Mouse (Mus musculus): ENCODE measurements at regions not wholly inside any gene's neighbourhood (a gene's known extent, or its start where the extent isn't known, plus 50 kb on each side); places are given as distances from the start of the nearest gene placed in this dataset.

- DNase-seq (ENCODE audit: low read depth, low spot score) = no peak
Observed at GRCm38 (mm10) chr7:74224378-74224777, 210.9 kb upstream of the St8sia2 start.

- no peak for DNase-seq (ENCODE audit: low read depth, low spot score)
Observed at GRCm38 (mm10) chr7:74200661-74201060, 187.2 kb upstream of the St8sia2 start.

GRCm38 (mm10) chr7:74198796-74199195 is 185.3 kb upstream of the St8sia2 start:
- no peak for DNase-seq (ENCODE audit: low read depth, low spot score)

GRCm38 (mm10) chr7:74184661-74185060 is 171.2 kb upstream of the St8sia2 start:
- no peak for DNase-seq (ENCODE audit: low read depth, low spot score)

GRCm38 (mm10) chr7:74174206-74174605 is 160.7 kb upstream of the St8sia2 start:
- DNase-seq (ENCODE audit: low read depth, low spot score) = no peak

GRCm38 (mm10) chr7:74173230-74173612 is 159.7 kb upstream of the St8sia2 start:
- no peak for DNase-seq (ENCODE audit: low read depth, low spot score)

GRCm38 (mm10) chr7:74172504-74173229 is 159.2 kb upstream of the St8sia2 start:
- no peak for DNase-seq (ENCODE audit: low read depth, low spot score)

- no peak for DNase-seq (ENCODE audit: low read depth, low spot score)
Observed at GRCm38 (mm10) chr7:74151590-74151989, 138.1 kb upstream of the St8sia2 start.

- no peak for DNase-seq (ENCODE audit: low read depth, low spot score)
Observed at GRCm38 (mm10) chr7:74143236-74143635, 129.7 kb upstream of the St8sia2 start.

GRCm38 (mm10) chr7:74138169-74138568 is 124.7 kb upstream of the St8sia2 start:
- no peak for DNase-seq (ENCODE audit: low read depth, low spot score)

GRCm38 (mm10) chr7:74130206-74130836 is 116.8 kb upstream of the St8sia2 start:
- no peak for DNase-seq (ENCODE audit: low read depth, low spot score)

GRCm38 (mm10) chr7:74112071-74112470 is 98.6 kb upstream of the St8sia2 start:
- no peak for DNase-seq (ENCODE audit: low read depth, low spot score)

- no peak for DNase-seq (ENCODE audit: low read depth, low spot score)
Observed at GRCm38 (mm10) chr7:74108347-74108746, 94.9 kb upstream of the St8sia2 start.

GRCm38 (mm10) chr7:74107176-74107928 is 93.9 kb upstream of the St8sia2 start:
- peak; percentile 59 for DNase-seq (ENCODE audit: low read depth, low spot score)

GRCm38 (mm10) chr7:74091402-74092025 is 78.0 kb upstream of the St8sia2 start:
- DNase-seq (ENCODE audit: low read depth, low spot score) = no peak

- DNase-seq (ENCODE audit: low read depth, low spot score) = no peak
Observed at GRCm38 (mm10) chr7:74080846-74081235, 67.4 kb upstream of the St8sia2 start.

- DNase-seq (ENCODE audit: low read depth, low spot score) = no peak
Observed at GRCm38 (mm10) chr7:74080079-74080845, 66.8 kb upstream of the St8sia2 start.

GRCm38 (mm10) chr7:74072632-74073031 is 59.1 kb upstream of the St8sia2 start:
- DNase-seq (ENCODE audit: low read depth, low spot score) = no peak

GRCm38 (mm10) chr7:74070836-74071235 is 57.3 kb upstream of the St8sia2 start:
- DNase-seq (ENCODE audit: low read depth, low spot score) = no peak

GRCm38 (mm10) chr7:74065449-74066099 is 52.1 kb upstream of the St8sia2 start:
- DNase-seq (ENCODE audit: low read depth, low spot score) = peak; percentile 24

All from skeletal muscle tissue, adult 2 months (tissue).